Mouse (Mus musculus) lung, adult 18-20 months (tissue): ENCODE measurements around the gene Taf3.

ENCODE experiments used
- DNase-seq, 2 experiments: peaks; one replicate each; pipeline ENCODE4 v3.0.0; 2022; ENCODE audit warnings: mixed read lengths in 2 of 2

Gene Taf3

DNA sequence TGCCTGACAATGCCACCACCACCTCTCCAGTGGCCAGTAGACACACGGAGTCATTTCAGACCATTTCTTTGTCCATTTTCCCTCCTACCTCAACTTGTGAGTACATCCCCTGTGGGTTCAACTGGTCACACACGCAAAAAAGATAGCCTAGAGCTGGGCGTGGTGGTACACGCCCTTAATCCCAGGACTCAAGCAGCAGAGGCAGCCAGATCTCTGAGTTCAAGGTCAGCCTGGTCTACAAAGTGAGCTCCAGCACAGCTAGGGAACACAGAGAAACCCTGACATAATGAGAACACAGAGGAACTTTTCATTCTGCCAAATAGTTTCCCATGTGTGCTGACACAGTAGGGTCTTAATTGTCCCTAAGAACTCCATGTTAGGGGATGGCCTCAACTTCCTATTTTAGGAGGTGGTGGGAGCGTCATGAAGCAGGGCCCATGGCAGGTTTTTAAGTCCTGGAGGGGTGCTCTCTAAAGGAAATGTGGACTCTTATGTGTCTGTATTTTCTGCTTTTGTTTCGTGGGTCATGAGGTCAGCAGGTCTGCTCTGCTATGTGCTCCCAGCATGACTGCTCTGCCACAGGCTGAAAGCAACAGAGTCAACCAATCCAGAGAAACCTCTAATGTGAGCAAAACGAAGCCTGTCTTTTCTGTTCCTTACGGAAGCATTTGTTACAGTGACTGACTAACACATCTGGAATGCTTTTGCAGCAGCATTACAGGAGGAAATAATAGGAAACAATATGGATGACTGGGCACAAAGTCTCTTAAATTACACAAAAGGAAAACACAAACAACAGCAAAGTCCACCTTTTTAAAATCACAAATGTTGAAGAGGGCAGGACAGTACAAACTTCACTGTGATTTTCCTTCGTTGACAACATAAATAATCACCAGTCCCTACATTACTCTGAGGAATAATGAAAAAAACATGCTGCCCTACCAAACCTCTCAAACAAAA lies 92.5 kb downstream of the Taf3 start:
- DNase-seq = no peak

DNA sequence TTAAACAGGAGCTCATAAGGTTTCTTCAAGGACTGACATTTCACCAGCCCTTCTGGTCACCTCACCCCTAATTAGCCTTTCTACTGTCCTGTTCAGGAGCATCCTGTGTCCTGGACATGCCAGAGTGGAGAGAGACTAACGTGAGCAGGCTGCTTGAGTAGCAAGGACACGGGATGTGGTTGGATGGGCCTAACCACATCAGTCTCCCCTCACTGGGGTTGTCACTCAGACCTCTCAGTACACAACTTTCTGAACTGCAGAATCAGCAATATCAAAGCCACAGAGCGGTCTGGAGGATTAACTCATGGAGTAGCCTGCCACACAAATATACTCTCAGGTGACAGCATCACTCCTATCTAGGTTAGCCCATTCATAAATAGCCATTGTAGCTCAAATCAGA lies 101.7 kb downstream of the Taf3 start:
- DNase-seq = no peak

DNA sequence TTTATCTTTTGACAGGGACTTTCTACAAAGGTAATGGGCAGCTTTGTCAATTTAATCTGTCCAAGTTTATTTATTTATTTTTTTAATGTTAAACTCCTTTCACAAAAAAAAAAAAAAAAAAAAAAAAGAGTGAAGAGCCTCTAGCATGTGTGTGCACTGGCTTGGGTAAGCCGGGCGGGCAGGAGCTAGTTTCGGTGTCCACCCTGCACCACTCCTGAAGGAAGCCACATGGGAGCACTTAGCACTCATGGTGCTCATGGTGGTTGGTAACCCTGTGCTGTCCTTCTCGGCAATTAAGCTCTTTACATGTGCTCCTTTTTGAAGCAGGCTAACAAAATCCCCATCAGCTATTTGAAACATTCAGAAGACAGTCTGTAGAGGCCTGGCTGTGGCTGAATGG lies 102.8 kb downstream of the Taf3 start:
- DNase-seq = no peak

DNA sequence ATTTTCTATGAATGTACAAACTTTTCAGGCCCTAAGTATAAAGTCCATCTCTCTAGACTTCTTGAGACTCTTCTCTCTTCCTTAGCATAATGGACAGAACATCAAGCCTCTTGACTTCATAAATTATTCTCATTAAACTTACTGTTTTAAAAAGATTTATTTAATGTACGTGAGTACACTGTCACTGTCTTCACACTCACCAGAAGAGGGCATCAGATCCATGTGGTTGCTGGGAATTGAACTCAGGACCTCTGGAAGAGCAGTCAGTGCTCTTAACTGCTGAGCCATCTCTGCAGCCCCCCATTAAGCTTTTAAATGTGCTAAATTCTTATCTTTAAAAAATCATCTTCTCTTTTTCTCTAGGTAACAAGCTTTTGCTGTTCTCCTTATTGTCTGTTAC lies 105.4 kb downstream of the Taf3 start:
- DNase-seq = no peak

DNA sequence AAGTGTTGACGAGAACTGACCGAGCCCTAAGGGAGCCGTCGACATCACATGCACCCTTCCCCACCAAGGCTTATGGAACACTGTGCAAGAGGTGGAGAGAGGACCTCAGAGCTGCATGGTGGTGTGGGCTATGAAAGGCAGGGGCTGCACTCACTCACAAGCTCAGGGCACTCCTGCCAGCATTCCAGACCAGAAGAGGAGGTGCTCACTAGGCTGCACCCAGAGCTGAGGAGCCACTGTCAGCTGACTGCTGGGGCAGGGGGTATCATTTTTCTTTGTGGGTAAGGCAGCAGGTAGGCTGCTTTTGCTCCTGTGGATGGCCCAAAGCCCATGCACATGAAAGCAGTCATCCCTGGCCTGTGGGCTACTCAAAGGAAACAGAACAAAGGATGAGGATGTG lies 109.1 kb downstream of the Taf3 start:
- no peak for DNase-seq

DNA sequence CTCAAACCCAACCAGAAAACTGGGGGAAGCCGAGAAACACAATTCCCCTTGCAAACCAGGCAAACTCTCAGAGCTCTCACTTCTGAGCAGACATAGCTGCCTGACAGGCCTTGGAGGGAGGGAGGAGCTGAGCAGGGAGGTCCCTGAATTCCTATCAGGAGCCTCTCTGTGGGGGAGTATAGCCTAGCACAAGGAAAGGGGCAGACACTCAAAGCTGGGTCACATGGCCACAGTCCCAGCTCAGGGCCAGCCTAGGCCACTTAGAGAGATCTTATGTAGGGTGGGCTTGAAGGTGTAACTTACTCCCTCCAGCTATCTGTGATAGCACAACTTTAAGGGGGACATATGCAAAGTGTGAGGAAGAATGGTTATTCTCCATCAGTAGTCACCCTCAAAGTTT lies 112.4 kb downstream of the Taf3 start:
- DNase-seq = no peak

DNA sequence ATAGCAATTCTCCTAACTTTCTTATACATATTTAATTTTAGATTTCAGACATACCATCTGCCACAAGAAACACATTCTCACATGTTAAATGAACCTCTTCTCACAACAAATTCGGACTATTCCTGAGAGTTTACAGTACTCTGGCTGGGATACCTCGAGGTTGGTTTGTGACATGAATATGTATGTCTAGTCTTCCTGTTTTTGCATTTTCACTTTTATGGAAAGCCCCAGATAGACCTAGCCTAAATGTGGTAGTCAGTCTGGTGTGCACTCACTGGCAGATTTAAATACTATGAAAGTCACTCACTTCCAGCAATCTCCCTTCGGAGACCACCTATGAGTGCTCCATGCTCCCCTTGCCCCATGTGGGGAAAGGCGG lies 121.5 kb downstream of the Taf3 start:
- no peak for DNase-seq

DNA sequence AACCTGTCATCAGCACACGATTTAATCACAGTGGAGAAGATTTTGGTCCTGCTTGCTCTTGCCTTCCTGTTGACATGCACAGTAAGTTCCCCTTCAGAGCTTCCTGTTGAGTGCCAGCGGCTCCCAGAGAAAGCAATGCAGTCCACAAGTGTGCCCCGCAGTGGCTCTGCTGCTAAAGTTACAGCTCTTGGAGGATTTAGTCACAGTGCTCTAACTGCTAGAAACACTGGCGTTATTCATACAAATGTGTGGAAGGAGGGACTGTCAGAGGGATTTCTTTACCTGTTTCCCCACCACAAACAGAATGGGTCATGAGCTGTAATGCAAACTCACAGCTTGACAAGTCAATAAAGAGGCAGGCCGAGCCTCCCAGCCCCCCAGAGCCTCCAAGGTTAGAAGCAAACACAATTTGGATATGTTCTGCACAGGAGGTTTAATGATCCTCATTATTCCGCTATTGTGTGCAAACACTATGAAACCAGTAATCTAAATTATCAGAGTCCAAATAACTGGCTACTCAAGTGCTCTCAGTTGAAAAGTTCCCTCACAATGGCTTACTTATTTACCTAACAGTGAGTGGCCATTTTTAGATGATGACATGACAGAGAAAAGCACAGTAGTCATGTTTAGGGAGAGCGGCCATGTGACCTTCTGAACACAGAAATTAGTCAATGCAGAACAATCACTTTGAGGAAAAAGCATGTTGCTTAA lies 122.0 kb downstream of the Taf3 start:
- no peak for DNase-seq

DNA sequence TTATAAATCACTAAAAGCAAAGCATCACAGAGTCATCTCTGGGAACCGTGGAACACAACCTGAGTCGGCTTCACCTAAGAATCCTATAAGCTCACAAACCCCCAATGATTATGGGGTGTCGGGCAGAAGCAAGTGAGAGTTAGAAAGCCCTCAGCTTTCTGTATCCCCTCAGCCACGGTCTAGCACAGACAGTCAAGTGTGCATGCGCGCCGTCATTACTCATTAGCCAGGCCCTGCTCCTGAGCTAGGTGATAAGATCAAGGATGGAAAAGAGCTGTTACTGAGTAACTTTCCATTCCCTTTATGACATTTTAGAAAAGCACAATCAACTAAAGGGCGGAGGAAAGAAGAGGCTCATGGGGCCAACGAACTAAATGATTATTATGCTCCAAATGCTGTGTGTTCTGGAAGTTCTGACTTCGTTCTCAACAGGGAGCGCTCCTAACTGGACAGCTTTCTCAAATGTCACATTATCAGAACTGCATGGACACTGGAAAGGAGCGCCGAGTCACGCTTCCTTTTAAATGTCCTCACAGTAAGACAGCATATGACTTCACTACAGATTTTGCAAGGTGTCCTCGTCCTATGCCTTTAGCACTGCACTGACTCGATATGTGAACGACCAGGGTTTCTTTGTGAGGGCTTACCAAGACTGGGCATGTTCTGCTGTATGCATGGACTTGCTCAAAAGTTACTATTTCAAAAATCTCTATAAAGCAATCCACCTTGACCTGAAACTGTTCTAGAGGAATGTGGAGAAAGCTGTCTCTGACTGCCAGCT lies 129.5 kb downstream of the Taf3 start:
- DNase-seq = no peak

DNA sequence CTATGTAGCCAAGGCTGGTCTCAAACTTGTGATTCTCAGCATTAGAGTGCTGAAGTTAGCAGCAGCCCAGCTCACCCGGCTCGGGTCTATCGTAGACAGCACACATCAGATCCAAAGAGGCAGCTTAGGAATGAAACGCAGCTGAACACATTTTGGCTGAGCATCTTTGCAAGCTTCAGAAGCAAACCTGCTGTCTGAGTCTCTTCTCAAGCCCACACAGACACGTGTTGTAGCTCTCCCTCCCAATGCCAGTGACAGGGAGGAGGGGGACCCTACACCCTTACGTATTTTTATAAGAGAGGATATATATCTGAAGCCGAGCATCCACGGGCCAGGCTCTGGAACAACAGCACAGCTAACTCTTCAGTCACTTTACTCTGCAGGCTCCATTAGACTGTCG lies 130.8 kb downstream of the Taf3 start:
- no peak for DNase-seq

DNA sequence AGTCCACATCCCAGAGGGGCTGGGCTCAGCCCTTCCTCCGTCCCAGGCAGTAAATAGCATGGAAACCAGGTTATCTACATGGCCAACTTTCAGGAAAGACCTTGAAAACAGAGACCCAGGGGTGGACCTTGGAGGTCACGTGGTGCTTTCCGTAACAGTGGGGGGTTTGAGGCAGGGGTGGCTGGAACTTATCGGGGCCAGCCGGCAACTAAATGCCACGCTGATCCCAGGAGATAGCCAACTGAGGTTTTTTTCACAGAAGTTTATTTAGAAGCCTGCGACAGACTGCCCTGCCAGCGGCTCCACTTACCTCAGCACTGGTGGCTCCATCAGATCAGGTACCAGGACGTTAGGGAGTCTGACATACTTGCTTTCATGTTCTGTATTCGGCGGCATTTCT lies 142.4 kb downstream of the Taf3 start:
- no peak for DNase-seq

DNA sequence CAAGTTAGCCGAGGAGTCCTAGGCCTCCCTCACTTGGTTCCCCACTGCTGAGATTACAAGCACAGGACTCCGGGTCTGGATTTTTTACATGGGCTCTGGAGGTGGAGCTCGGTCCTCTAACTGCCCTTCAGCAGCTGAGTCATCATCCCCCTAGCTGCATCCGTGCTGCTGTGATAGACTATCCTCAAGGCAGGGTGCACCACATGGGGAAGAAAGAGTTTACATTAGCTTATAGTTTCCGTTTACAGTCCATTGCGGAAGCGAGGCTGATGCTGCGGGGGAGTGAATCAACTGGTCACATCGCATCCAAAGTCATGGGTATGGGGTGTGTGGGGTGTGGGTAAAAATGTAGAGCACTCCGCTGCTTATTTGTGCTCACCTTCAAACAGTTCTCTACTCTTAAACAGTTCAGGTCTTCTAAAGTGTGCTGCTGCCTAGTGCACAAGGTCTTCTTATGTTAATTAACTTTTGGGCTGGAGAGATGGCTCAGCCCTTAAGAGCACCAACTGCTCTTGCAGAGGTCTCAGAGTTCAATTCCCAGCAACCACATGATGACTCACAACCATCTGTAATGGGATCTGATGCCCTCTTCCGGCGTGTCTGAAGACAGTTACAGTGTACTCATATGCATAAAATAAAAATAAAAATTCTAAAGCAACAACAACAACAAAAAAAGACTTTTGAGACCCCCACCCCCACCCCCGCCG lies 144.4 kb downstream of the Taf3 start:
- DNase-seq = no peak

DNA sequence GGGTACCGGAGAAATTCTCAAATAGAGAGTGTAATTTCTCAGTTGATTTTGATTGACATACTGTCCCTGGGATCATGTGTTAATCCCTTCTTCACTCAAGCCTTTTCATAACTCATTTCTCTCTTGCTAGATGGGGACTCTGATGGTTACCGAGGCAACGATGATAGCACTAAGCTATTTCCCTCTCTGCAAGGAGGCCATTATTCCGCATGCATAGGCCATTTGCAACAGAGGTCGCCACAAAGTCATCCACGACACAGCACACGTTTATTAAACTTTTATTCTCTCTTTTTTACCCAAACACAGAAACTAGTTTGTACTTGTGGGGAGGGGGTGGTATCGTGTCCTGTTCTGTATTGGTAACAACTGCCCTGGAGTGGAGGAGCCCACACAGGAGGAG lies 150.6 kb downstream of the Taf3 start:
- no peak for DNase-seq

DNA sequence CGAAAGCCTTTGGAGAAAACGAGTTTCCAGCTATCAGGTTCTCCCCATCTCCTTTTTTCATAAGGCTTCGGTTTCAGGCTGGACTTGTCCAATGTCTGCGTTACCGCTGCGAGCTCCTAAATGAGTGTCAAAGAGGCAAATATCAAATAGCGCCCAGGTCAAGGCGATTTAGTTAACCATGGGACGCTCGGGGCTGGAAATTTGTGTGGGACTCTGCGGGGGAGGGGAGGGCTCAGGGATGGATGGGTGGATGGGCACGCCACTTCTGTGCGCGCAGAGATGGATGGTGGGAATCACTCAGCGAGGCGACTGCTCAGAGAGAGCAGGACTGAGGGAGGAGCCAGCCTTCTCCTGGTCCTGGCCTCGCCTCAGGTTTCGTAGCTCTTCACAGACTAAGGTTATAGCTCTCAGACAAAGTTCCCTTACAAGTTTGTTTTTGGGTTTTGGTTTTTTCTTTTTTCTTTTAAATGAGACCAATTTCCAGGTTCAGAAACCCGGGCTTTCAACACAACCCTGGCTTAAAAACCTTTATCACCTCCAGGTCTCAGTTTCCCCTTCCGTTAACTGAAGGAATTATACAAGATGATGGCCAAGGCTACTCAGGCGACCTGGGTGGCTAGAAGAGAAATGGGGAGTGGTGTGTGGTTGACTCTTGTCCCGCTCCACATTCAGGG lies 152.2 kb downstream of the Taf3 start:
- no peak for DNase-seq

DNA sequence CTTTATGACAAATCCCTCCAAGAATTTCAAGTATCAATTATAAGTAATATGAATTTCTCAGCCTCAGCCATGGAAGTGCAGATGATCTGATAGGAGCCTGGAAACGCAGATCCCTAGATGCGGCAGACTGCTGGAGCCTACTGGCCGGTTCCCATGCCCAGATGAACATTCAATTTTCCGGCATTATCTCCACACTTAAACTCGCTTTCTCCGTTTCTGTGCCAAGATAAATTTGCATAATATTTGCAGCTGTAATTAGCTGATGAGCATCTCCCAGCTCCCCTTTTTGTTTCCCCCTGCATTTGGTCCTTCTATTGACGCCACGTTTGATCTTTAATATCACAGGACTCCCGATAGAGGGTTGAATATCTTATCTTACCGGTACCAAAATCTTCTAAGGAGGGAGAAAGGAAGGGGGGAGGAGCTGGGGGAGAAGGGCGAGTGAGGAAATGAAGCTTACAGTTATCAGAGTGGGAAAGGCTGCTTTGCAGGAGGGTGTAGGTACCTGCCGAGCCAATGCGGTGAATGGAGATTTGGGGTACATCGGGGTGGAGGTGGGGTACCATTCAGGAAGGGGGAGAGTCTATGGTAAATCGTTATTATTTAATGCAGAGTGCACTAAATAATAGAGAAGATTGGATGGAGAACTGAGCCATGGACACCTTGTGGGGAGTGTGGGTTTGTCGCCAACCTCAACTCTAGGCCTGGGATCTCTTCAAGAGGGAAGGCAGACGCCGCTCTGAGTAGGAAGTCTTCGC lies 153.4 kb downstream of the Taf3 start:
- DNase-seq = no peak

DNA sequence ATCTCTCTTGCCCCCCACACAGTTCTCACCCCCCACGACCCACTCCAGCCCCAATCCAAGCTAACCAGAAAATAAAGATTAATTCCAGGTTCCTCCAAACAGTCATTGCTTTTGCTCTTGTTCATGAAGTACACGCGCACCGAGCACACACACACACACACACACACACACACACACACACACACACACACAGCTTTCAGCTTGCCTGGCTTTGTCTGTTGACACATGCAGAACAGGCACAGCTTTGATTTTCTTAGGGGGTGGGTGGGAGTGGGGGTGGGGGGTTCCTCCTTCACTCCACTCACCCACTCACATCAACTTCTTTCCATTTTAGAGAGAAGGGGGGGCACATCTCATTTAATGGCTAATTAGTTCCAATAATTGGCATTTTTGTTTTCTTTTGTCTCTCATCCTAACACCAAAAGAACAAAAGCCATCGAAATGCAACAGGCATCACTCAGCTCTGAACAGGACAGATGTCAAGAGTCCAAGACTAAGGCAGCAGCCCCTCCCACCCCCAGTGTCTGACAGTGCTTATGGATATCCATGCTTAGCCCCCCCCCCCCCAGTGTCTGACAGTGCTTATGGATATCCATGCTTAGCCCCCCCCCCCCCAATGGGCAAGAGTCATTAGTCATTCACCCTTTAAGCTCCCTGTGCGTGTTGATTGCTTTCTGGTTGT lies 155.0 kb downstream of the Taf3 start:
- no peak for DNase-seq

DNA sequence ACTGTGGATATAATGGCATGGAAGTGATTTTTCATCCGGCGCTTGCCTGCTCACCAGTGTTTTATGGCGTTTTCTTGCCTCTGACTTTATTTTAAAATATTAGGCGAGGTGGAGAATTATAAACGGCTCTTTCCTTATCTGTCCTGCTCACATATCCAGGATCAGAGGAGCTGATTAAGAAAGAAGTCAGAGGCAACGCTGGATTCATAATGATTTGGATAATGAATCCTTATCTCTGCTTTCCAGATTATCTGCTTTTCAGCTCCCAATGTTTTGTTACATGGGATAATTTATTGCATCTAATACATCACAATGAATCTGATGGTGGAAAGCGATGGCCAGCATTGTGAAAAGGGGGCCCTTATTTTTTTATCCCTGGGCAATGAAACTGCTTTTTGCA lies 155.9 kb downstream of the Taf3 start:
- no peak for DNase-seq

DNA sequence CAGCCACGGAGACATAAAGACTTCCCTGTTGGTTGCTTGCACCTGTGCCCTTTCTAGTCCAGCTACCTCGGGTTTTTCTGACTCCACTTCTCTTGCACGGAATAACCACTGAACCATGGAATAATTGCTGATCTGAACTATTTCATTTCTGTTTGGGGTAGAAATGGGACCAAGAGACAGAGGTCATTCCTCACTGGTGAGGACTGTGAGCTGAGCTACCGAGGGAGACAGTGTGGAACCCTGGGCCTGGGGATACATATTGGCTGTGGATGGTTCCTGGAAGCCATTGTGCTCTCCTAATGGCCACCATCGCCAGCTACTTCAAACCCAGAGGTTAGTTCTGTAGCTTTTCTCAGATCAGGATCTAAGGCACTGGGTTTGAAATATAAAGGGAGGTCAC lies 157.5 kb downstream of the Taf3 start:
- DNase-seq = no peak

DNA sequence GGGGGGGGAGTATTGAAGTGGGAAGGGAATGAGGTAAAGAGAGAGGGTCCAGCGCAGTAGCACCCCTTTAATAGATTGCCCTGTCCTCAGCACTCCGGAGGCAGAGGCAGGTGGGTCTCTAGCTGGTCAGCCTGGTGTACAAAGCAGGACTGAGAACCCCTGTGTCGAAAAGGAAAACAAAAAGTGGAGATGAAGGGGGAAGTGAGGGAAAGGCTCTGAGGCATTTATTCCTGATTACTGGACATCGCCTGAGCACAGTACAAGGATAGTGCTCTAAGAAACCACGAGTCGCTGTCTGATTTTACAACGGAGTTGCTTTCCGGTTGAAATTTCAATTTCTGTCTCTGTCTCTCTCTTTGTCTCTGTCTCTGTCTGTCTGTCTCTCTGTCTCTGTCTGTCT lies 158.1 kb downstream of the Taf3 start:
- DNase-seq = no peak

DNA sequence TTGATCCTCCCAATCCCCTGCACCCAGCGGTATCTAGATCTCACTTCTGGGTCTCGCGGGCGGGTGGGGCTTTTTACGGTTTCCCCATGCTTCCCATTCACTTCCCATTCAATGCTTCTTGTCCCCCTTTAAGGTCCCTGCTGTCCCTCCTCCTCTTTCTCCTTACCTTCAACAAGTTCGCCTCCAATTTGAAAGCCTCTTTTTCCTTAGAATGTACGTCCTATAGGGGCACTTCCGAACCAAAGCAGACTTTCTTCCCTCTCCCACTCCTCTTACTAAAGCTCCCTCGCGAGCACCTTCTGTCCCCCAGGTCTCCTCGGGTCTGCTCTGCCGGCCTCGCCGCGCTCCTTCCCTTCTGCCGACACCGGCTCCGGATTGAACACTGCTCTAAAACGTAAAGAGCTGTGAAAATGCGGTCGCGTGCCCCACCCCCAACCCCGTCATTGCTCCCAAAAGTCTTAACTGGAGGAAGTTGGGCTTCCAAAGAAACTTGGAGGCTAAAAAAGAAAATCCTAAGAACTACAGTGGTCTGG lies 158.7 kb downstream of the Taf3 start, which contains the start of gene Gata3:
Gene Gata3 (minus strand): TSS at position 384 of the 533 bp plus-strand sequence.
- no peak for DNase-seq
